Mouse (Mus musculus) midbrain, embryonic 10.5 days (tissue): ENCODE results near the gene Gpx6. TPM values are rescaled to one million over a fixed set of nuclear protein-coding genes. Genes with fewer than 3 reads are reported as not detected.
A peak's percentile ranks its signal among the peaks of the same experiment; 100 is the strongest.

Experiments
- DNase-seq: peaks from one replicate; pipeline ENCODE4 v3.0.0-alpha.2; 2017; ENCODE audit warnings: low spot score
- H3K27ac ChIP-seq: fragments of 300-500 bp; sonication (generic); replicated peaks from 2 replicates; pipeline ENCODE4 v1.5.1; 2016; ENCODE audit warnings: mild to moderate bottlenecking
- H3K27me3 ChIP-seq: fragments of 300-500 bp; sonication (generic); 2 replicates; pipeline ENCODE4 v1.6.1; 2016; ENCODE audit warnings: low read depth, mild to moderate bottlenecking; ENCODE audit not compliant: poor library complexity, severe bottlenecking
- H3K36me3 ChIP-seq: fragments of 300-500 bp; sonication (generic); 2 replicates; pipeline ENCODE4 v1.6.1; 2016; ENCODE audit warnings: mild to moderate bottlenecking, moderate library complexity
- H3K4me1 ChIP-seq: fragments of 300-500 bp; sonication (generic); 2 replicates; pipeline ENCODE4 v1.6.1; 2016
- H3K4me3 ChIP-seq: fragments of 300-500 bp; sonication (generic); 2 replicates; pipeline ENCODE4 v1.5.1; 2016; ENCODE audit warnings: mild to moderate bottlenecking, moderate library complexity
- H3K9me3 ChIP-seq: fragments of 300-500 bp; sonication (generic); replicated peaks from 2 replicates; pipeline ENCODE4 v1.6.1; 2016; ENCODE audit warnings: mild to moderate bottlenecking
- WGBS: fragments of 180-500 bp; shearing (Covaris S2); methylation state at CpG from one replicate; pipeline ENCODE4 v1.1.7; 2016; 5-methylcytosine and 5-hydroxymethylcytosine counted together
- polyA plus RNA-seq: library from polyadenylated mRNA; unstranded; fragments of >200 nt; fragmentation: Nextera tagmentation; extraction: Ambion mirVana; gene quantifications from 2 replicates; pipeline ENCODE4 v1.2.1, GENCODE M21; 2016

The Gpx6 gene
- polyA plus RNA-seq = 0.09 TPM in 1 of 2 replicates, not detected in the other

DNA sequence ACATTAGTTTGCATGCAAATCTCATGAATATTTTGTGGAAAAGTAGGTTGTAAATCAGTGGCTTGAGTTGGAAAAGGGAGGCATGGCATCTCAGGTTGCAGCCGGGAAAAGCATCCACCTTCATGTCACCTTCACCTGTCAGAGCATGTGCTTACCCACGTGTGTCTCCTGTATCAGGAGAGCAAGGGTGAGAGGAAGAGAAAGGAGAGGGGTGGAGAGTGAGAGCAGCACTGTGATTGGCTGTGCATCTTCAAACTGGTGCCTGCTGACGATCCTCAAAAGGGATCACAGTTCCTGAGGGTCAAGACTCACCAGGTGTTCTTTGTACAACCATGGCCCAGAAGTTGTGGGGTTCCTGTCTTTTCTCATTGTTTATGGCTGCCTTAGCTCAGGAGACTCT is at the start of gene Gpx6:
Gpx6 (plus strand) TSS at position 200 of the 400 bp plus-strand sequence.
- H3K4me1 ChIP-seq = peaks cover 4% of the 10 kb centered on the region; the same call in 1 of the 2 replicates
- H3K9me3 ChIP-seq = no peaks in the 10 kb centered on the region
- no peak within 1 kb of the TSS for H3K4me3 ChIP-seq
- DNase-seq = no peak
- no peaks in the 10 kb centered on the region for H3K36me3 ChIP-seq
- WGBS = 20% methylated on average over 3 of the region's 3 CpGs
- H3K27me3 ChIP-seq = no peaks in the 10 kb centered on the region
- no peak within 1 kb of the TSS for H3K27ac ChIP-seq

DNA sequence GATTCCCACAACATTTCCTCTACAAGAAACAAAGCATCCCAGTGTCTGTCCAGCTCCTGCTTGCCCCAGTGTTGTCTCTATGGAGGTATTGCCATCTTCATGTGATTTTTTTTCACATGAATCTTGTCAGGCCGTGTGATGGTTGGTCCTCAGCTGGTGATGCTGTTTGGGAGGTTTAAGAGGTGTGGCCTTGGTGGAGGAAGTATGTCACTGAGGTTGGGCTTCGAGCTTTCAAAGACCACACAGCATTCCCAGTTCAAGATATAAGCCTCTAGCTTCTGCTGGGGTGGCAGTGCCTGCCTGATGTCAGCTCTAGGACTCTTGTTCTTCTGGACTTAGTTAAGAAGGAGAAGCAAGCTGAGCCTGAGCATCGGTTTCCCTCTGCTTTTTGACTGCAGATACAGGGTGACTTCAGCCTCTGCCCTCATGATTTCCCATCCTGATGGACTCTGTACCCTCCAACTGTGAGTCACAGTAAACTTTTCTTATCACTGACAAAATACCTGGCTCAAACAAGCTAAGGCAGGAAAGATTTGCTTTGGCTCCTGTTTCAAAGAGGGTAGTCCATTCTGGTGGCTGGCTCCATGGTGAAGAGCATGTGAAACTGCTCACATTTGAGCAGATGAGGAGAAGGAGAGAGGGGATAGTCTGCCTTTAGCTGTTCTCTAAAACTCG is 49.0 kb upstream of the Gpx6 start:
- WGBS = 75% methylated on average over 4 of the region's 4 CpGs
- Histone ChIP-seq H3K4me1 (peaks cover 31% of the 10 kb centered on the region), H3K9me3 (no peaks in the 10 kb centered on the region), H3K27me3 (peaks cover 31% of the 10 kb centered on the region), H3K27ac (no peak overlapping the region), H3K36me3 (no peaks in the 10 kb centered on the region), H3K4me3 (peak overlapping the region; percentile 63; the same call in 1 of the 2 replicates)
- no peak for DNase-seq

DNA sequence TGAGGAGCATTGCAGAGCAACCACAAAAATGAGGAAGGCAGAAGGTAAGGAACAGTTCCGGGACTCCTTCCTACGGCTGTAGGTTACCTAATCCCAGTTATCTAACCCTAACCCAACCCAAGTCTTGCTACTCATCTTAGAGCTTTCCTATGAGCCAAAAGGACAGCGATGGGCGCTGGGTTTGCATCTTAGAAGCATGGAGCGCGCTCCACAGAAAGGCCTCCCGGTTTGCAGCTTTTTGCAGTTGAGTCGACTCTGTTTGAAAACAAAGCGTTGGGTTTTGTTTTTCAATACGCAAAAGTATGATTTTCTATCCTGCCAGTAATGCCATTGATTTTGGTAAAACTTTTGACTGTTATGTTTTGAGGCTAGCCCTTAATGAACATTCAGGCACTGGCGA is 48.0 kb upstream of the Gpx6 start:
- H3K9me3 ChIP-seq = no peaks in the 10 kb centered on the region
- peak; percentile 49 for DNase-seq
- H3K4me1 ChIP-seq = peaks cover 25% of the 10 kb centered on the region
- peak overlapping the region; percentile 63 for H3K4me3 ChIP-seq
- peak overlapping the region; percentile 70 for H3K27ac ChIP-seq
- WGBS = under 1% methylated on average over 11 of the region's 11 CpGs
- peaks cover 27% of the 10 kb centered on the region for H3K27me3 ChIP-seq
- no peaks in the 10 kb centered on the region for H3K36me3 ChIP-seq

DNA sequence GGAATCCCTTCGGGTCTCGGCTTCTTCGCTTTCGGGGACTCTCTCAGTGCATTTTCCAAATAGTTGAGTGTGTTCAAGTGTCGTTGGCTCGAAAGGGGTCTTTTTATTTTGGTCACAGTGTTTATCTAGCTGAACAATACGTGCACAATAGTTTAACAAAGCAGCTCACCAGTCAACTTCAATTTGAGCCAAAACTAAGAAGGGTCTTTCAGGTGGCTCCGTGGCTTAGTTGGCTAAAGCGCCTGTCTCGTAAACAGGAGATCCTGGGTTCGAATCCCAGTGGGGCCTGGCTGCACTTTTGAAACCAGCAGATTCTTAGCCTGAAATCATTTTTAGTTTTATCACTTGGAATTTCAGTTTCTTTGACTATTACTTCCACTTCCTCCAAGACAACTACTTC is 47.6 kb upstream of the Gpx6 start:
- WGBS = under 1% methylated on average over 11 of the region's 11 CpGs
- DNase-seq = peak; percentile 85

DNA sequence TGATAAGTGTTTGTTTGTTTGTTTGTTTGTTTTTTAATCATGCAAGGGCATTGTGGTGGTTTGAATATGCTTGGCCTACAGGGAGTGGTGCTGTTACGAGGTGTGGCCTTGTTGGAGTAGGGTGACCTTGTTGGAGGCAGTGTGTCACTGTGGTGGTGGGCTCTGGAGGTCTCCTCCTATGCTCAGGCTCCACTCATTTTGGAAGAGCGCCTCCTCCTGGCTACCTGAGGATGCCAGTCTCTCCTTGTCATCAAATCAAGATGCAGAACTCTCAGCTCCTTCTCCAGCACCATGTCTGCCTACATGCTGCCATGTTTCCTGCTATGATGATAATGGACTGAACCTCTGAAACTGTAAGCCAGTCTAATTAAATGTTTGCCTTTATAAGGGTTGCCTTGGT is 46.2 kb upstream of the Gpx6 start:
- H3K27me3 ChIP-seq = peaks cover 27% of the 10 kb centered on the region
- WGBS = 59% methylated on average over 2 of the region's 2 CpGs

More for the DNA sequence above, 47.6 kb upstream of the Gpx6 start:
- Histone ChIP-seq H3K36me3 (no peaks in the 10 kb centered on the region), H3K27ac (peak overlapping the region; percentile 70), H3K27me3 (peaks cover 27% of the 10 kb centered on the region), H3K4me1 (peaks cover 23% of the 10 kb centered on the region), H3K4me3 (peak overlapping the region; percentile 63), H3K9me3 (no peaks in the 10 kb centered on the region)

DNA sequence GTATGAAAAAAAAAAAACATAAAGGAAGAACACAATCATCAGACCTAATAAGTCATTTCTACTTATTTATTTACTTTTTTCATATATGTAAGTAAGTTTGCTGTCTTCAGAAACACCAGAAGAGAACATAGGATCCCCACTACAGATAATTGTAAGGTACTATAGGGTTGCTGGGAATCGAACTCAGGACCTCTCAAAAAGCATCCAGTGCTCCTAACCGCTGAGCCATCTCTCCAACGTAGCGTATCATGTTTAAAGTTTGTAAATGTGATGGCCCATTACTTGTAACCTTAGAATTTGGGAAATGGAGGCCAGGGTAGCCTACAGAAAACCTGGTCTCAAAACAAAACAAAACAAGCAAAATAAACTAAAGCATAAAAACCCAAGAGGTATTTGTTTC is 44.4 kb upstream of the Gpx6 start:
- Histone ChIP-seq H3K4me3 (peak overlapping the region; percentile 43), H3K9me3 (no peaks in the 10 kb centered on the region), H3K4me1 (peaks cover 6% of the 10 kb centered on the region), H3K36me3 (no peaks in the 10 kb centered on the region), H3K27me3 (peaks cover 10% of the 10 kb centered on the region), H3K27ac (no peak overlapping the region)
- DNase-seq = no peak
- 12% methylated on average over 4 of the region's 4 CpGs for WGBS

More for the DNA sequence above, 46.2 kb upstream of the Gpx6 start:
- H3K36me3 ChIP-seq = no peaks in the 10 kb centered on the region
- no peak overlapping the region for H3K4me3 ChIP-seq
- no peaks in the 10 kb centered on the region for H3K9me3 ChIP-seq
- H3K4me1 ChIP-seq = peaks cover 12% of the 10 kb centered on the region
- no peak for DNase-seq
- H3K27ac ChIP-seq = no peak overlapping the region

DNA sequence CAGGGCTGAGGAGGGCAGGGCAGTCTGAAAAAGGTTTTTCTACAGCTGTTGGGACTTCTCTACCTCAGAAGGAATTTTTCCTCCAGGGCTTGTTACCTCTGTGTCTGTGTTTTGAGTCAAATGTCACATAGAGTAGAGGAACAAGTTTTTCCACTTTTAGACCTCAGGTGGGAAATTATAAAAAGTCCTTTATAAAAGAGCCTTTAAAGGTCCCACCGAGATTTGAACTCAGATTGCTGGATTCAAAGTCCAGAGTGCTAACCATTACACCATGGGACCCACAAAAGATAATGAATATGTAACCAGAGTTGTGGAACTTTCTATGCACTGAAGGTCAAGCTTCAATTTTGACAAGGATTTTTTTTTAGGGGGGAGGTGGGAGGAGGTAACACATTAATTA is 43.7 kb upstream of the Gpx6 start:
- WGBS = 5% methylated on average over 1 of the region's 1 CpGs
- H3K4me1 ChIP-seq = peaks cover 6% of the 10 kb centered on the region
- H3K9me3 ChIP-seq = no peaks in the 10 kb centered on the region
- peaks cover 7% of the 10 kb centered on the region for H3K27me3 ChIP-seq
- no peak overlapping the region for H3K27ac ChIP-seq
- DNase-seq = no peak
- H3K4me3 ChIP-seq = peak overlapping the region; percentile 43
- H3K36me3 ChIP-seq = no peaks in the 10 kb centered on the region

DNA sequence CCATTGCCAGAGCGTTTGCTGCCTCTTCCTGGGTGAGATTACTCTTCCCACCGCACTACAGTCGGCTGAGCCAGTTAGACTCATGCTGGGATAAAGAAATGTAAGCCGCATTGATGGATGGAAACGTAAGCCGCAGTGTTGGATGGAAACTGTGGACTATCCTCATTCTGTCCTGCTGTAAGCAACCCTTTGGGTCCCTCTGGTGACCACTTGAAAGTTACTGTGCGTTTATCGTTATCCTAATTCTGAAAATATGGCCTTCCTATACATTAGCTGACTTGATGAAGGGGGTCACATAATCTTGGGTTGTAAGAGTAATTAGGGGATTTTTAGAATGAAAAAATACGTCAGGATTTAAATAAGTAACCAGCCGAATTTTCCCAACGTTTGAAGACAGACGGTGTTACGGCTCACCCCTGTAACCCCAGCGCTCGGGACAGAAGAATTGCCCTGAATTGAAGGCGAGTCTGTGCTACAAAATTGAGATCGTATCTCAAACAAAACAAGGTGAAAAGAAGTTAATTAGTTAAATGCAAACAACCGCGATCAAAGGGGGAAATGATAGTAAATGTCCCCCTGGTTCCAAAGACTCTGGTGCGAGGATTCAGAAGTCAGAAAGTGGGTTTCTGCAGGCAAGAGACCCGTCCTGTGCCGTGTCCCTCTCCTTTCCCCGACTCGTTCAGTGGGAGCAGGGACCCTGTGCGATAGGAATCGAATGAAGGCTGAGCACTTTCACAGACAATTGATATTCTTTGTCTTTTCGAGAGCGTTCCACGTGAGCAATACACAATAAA is 36.7 kb upstream of the Gpx6 start:
- no peaks in the 10 kb centered on the region for H3K36me3 ChIP-seq
- peak overlapping the region; percentile 67 for H3K4me3 ChIP-seq
- peaks cover 21% of the 10 kb centered on the region for H3K4me1 ChIP-seq
- under 1% methylated on average over 29 of the region's 29 CpGs for WGBS
- H3K27me3 ChIP-seq = peaks cover 28% of the 10 kb centered on the region
- H3K9me3 ChIP-seq = no peaks in the 10 kb centered on the region
- H3K27ac ChIP-seq = peak overlapping the region; percentile 78
- peak; percentile 62 for DNase-seq

DNA sequence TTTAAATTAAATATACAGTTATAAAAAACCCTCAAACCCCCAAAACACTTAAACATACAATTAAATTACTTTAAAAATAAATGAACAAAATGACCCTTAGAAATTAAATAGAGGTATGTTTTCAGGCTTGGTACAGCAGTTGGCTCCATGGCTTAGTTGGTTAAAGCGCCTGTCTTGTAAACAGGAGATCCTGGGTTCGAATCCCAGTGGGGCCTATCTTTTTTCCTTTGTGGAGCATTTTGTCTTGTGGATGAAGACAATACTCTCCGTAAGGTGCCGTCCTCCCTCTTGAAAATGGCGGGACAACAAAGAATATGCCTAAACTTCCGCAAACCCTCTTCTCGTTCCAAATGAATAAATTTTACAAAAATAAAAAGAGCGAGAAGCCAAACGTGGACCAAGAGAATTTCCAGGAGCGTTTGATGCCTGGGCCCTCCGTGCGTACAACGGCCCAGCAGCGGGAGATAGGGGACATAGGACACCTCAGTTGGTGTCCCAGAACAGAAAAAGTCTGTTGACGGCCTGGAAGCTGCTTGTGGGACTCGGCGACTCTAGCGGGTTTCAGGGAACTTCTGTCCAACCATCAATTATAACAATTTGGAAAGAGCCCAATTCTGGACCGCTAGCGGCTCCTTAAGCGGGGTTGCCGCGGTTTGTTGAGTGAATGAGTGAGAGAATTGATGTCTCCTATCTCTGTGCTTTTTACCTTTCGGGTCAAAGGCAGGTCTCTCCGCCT is 35.9 kb upstream of the Gpx6 start:
- DNase-seq = peak; percentile 86
- under 1% methylated on average over 25 of the region's 25 CpGs for WGBS
- Histone ChIP-seq H3K27me3 (peaks cover 28% of the 10 kb centered on the region), H3K4me3 (peak overlapping the region; percentile 67), H3K36me3 (no peaks in the 10 kb centered on the region), H3K4me1 (peaks cover 21% of the 10 kb centered on the region), H3K9me3 (no peaks in the 10 kb centered on the region), H3K27ac (peak overlapping the region; percentile 85)

DNA sequence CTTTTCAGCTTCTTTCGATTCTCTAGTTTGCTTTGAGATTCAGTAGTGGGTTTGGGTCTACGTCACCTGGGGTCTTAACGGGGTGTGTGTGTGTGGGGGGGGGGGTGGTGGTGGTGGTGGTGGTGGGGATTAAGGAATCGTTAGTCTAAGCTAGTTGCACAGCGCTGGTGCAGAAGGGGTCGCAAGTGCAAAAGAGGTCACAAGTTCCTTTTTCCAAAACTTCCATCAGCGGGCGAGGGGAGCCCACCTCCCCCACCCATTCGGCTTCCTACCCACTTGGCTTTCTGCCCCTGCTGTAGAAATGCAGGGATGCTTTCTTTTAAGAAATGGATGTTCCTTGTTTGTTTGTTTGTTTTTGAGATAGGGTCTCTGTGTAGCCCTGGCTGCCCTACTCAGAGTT is 35.4 kb upstream of the Gpx6 start:
- H3K4me1 ChIP-seq = peaks cover 21% of the 10 kb centered on the region
- no peaks in the 10 kb centered on the region for H3K36me3 ChIP-seq
- WGBS = under 1% methylated on average over 9 of the region's 9 CpGs
- peak overlapping the region; percentile 67 for H3K4me3 ChIP-seq
- no peak for DNase-seq
- peaks cover 28% of the 10 kb centered on the region for H3K27me3 ChIP-seq
- H3K9me3 ChIP-seq = no peaks in the 10 kb centered on the region
- peak overlapping the region; percentile 85 for H3K27ac ChIP-seq

DNA sequence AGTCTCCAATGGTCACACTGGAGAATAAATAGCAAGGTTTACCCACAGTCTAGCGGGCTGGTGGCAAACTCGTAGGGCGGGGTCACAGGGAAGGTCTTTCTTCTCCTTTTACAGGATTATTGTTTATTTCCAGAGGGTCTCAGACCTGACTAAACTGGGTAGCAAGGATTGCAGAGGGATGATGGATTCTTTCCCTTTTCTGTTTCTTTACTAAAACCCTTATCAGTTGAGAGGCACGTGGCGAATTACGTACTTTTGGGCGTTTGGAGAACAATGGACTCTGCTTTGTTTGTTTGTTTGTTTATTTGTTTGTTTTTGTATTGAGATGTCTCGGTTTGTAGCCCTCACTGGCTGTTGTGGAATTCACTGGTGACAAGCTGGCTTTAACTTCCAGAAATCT is 32.8 kb upstream of the Gpx6 start:
- Histone ChIP-seq H3K9me3 (no peaks in the 10 kb centered on the region), H3K4me3 (peak overlapping the region; percentile 57), H3K27ac (no peak overlapping the region), H3K4me1 (peaks cover 21% of the 10 kb centered on the region), H3K36me3 (no peaks in the 10 kb centered on the region), H3K27me3 (peaks cover 16% of the 10 kb centered on the region)
- no peak for DNase-seq
- WGBS = 9% methylated on average over 8 of the region's 8 CpGs

DNA sequence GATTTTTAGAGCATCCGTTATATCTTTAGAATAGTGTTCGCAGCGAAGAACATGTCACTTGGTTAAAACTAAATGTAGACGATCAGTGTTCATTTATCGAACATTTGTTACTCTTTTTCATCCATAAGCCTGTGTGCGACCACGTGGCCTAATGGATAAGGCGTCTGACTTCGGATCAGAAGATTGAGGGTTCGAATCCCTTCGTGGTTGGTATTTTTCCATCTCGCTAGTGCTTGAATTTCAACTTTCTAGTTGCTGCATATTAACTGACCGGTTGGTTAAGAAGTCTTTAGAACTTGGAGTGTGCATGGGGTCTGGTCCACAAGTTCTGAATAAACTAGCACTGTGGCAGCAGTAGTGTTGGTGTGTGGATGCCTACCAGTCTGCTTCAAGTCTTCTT is 32.4 kb upstream of the Gpx6 start:
- peaks cover 14% of the 10 kb centered on the region for H3K27me3 ChIP-seq
- no peaks in the 10 kb centered on the region for H3K9me3 ChIP-seq
- no peaks in the 10 kb centered on the region for H3K36me3 ChIP-seq
- peak overlapping the region; percentile 57 for H3K4me3 ChIP-seq
- H3K27ac ChIP-seq = no peak overlapping the region
- H3K4me1 ChIP-seq = peaks cover 21% of the 10 kb centered on the region
- under 1% methylated on average over 13 of the region's 13 CpGs for WGBS
- DNase-seq = peak; percentile 81
